Mouse (Mus musculus) thymus, adult 2 months (tissue): Measurements from ENCODE around the gene Afp.

Experiments used
- CTCF ChIP-seq: fragments of 200-500 bp; IDR thresholded peaks from 2 replicates; pipeline ENCODE4 v1.5.1; 2012; ENCODE audit warnings: mild to moderate bottlenecking, control low read depth, low read length, moderate library complexity, borderline replicate concordance; ENCODE audit not compliant: control insufficient read depth, poor library complexity, insufficient read depth; ENCODE audit errors: extremely low read depth
- POLR2A ChIP-seq: fragments of 200-500 bp; IDR thresholded peaks from 2 replicates; pipeline ENCODE4 v1.6.1; 2012; ENCODE audit warnings: mild to moderate bottlenecking, low read length, control low read depth, moderate library complexity; ENCODE audit not compliant: control insufficient read depth, poor library complexity, insufficient read depth; ENCODE audit errors: extremely low read depth

- no peak for TF ChIP-seq POLR2A
- TF ChIP-seq CTCF = no peak
Observed at GRCm38 (mm10) chr5:90518356-90519100, 28.0 kb downstream of the Afp start, which contains the start of gene Afm.
